Mouse (Mus musculus): ENCODE data around the gene Rnh1.

- TF ChIP-seq EP300 (IDR thresholded peaks at IDR 0.05; ENCODE audit: low read depth) (no peak), CTCF (IDR thresholded peaks at IDR 0.05; ENCODE audit: low read depth) (no peak)
These were observed 40.5 kb downstream of the Rnh1 start for GRCm38 (mm10) chr7:141131904-141132755.
